Mouse (Mus musculus) macrophage (primary cell): ENCODE results near the gene Slc25a48. TPM values are rescaled to one million over a fixed set of nuclear protein-coding genes. Genes with fewer than 3 reads are reported as not detected.

Experiments
- H3K27ac ChIP-seq: fragments of 350-480 bp; formaldehyde crosslinking; 2 replicates; pipeline ENCODE4 v1.9.0; 2021
- H3K36me3 ChIP-seq: fragments of 350-480 bp; formaldehyde crosslinking; 2 replicates; pipeline ENCODE4 v1.9.0; 2021; ENCODE audit errors: inconsistent target
- H3K4me3 ChIP-seq: fragments of 350-480 bp; formaldehyde crosslinking; 2 replicates; pipeline ENCODE4 v1.9.0; 2021; ENCODE audit errors: inconsistent target
- H3K79me2 ChIP-seq: fragments of 350-480 bp; formaldehyde crosslinking; 2 replicates; pipeline ENCODE4 v1.9.0; 2021; ENCODE audit errors: inconsistent target
- WGBS: methylation state at CpG from one replicate; pipeline ENCODE4 v1.1.7; 2026; ENCODE audit warnings: inconsistent platforms; ENCODE audit not compliant: missing documents; 5-methylcytosine and 5-hydroxymethylcytosine counted together
- polyA plus RNA-seq: library from polyadenylated mRNA; stranded (reverse); fragments of 250-400 nt; gene quantifications from 3 replicates; pipeline ENCODE4 v1.2.4, GENCODE M21; 2018; ENCODE audit warnings: inconsistent platforms
- total RNA-seq, 78 experiments: library from RNA; depleted of rRNA; stranded (reverse); fragments of 250-400 nt; gene quantifications; 1 replicate in 9 of 78; 2 replicates in 24 of 78; 3 replicates in 43 of 78; 4 replicates in 2 of 78; pipeline ENCODE4 v1.2.4; 2018; ENCODE audit warnings: inconsistent platforms in 56 of 78

Slc25a48 gene
- total RNA-seq (2018; cell fraction: chromatin; rRNA removed) = not detected
- not detected for total RNA-seq (2018; cell fraction: cytosol; rRNA removed)
- not detected for total RNA-seq (2018; cell fraction: nucleus; rRNA removed)
- polyA plus RNA-seq = not detected in 3 replicates

- Histone ChIP-seq H3K27ac (no peak within 1 kb of the TSS), H3K4me3 (no peak within 1 kb of the TSS), H3K79me2 (no peaks in the 10 kb centered on the region), H3K36me3 (no peaks in the 10 kb centered on the region)
- 3% methylated on average over 50 of the region's 51 CpGs for WGBS
These were observed at the start of gene Slc25a48 for GRCm38 (mm10) chr13:56438211-56439075. Slc25a48 (plus strand) TSS chr13:56438355.

GRCm38 (mm10) chr13:56397572-56397971 is 40.6 kb upstream of the Slc25a48 start:
- H3K27ac ChIP-seq = no peak overlapping the region
- H3K4me3 ChIP-seq = no peak overlapping the region
- 79% methylated on average over 5 of the region's 5 CpGs for WGBS
- H3K79me2 ChIP-seq = no peaks in the 10 kb centered on the region
- no peaks in the 10 kb centered on the region for H3K36me3 ChIP-seq

- 95% methylated on average over 4 of the region's 4 CpGs for WGBS
- Histone ChIP-seq H3K27ac (no peak overlapping the region), H3K4me3 (no peak overlapping the region)
These were observed 37.0 kb upstream of the Slc25a48 start for GRCm38 (mm10) chr13:56401186-56401585.

GRCm38 (mm10) chr13:56403381-56404086 is 34.6 kb upstream of the Slc25a48 start:
- H3K27ac ChIP-seq = no peak overlapping the region
- H3K79me2 ChIP-seq = no peaks in the 10 kb centered on the region
- no peak overlapping the region for H3K4me3 ChIP-seq
- 93% methylated on average over 8 of the region's 8 CpGs for WGBS
- no peaks in the 10 kb centered on the region for H3K36me3 ChIP-seq

More at GRCm38 (mm10) chr13:56401186-56401585, 37.0 kb upstream of the Slc25a48 start:
- H3K79me2 ChIP-seq = no peaks in the 10 kb centered on the region
- no peaks in the 10 kb centered on the region for H3K36me3 ChIP-seq

- H3K4me3 ChIP-seq = no peak overlapping the region
- 88% methylated on average over 6 of the region's 6 CpGs for WGBS
These were observed 33.5 kb upstream of the Slc25a48 start for GRCm38 (mm10) chr13:56404511-56405140.

GRCm38 (mm10) chr13:56412286-56412873 is 25.8 kb upstream of the Slc25a48 start:
- H3K36me3 ChIP-seq = no peaks in the 10 kb centered on the region
- H3K4me3 ChIP-seq = no peak overlapping the region
- WGBS = 95% methylated on average over 9 of the region's 9 CpGs
- H3K27ac ChIP-seq = no peak overlapping the region
- no peaks in the 10 kb centered on the region for H3K79me2 ChIP-seq

More at GRCm38 (mm10) chr13:56404511-56405140, 33.5 kb upstream of the Slc25a48 start:
- no peaks in the 10 kb centered on the region for H3K79me2 ChIP-seq
- no peak overlapping the region for H3K27ac ChIP-seq
- H3K36me3 ChIP-seq = no peaks in the 10 kb centered on the region

- 88% methylated on average over 13 of the region's 13 CpGs for WGBS
- Histone ChIP-seq H3K4me3 (no peak overlapping the region), H3K27ac (no peak overlapping the region), H3K79me2 (no peaks in the 10 kb centered on the region), H3K36me3 (no peaks in the 10 kb centered on the region)
These were observed 19.3 kb upstream of the Slc25a48 start for GRCm38 (mm10) chr13:56418685-56419483.

- Histone ChIP-seq H3K36me3 (no peaks in the 10 kb centered on the region), H3K4me3 (no peak overlapping the region), H3K79me2 (no peaks in the 10 kb centered on the region), H3K27ac (no peak overlapping the region)
- WGBS = 82% methylated on average over 6 of the region's 6 CpGs
These were observed 18.6 kb upstream of the Slc25a48 start for GRCm38 (mm10) chr13:56419538-56419937.

- Histone ChIP-seq H3K79me2 (no peaks in the 10 kb centered on the region), H3K4me3 (no peak overlapping the region), H3K36me3 (no peaks in the 10 kb centered on the region), H3K27ac (no peak overlapping the region)
- 24% methylated on average over 16 of the region's 16 CpGs for WGBS
These were observed 16.0 kb upstream of the Slc25a48 start for GRCm38 (mm10) chr13:56422072-56422723.

- whole genome bisulfite sequencing = 58% methylated on average over 7 of the region's 7 CpGs
- no peaks in the 10 kb centered on the region for H3K79me2 ChIP-seq
- H3K27ac ChIP-seq = no peak overlapping the region
- H3K36me3 ChIP-seq = no peaks in the 10 kb centered on the region
- H3K4me3 ChIP-seq = no peak overlapping the region
These were observed 12.2 kb upstream of the Slc25a48 start for GRCm38 (mm10) chr13:56425931-56426330.

- H3K79me2 ChIP-seq = no peaks in the 10 kb centered on the region
- no peaks in the 10 kb centered on the region for H3K36me3 ChIP-seq
- no peak within 1 kb of the TSS for H3K4me3 ChIP-seq
- no peak within 1 kb of the TSS for H3K27ac ChIP-seq
- WGBS = 88% methylated on average over 4 of the region's 4 CpGs
These were observed 11.8 kb upstream of the Slc25a48 start, which contains the start of gene Gm3045 for GRCm38 (mm10) chr13:56426365-56426764. Gm3045 (plus strand) TSS chr13:56426594.

GRCm38 (mm10) chr13:56428724-56429500 is 9.2 kb upstream of the Slc25a48 start:
- WGBS = 35% methylated on average over 16 of the region's 16 CpGs
- no peaks in the 10 kb centered on the region for H3K36me3 ChIP-seq
- no peak overlapping the region for H3K4me3 ChIP-seq
- H3K27ac ChIP-seq = no peak overlapping the region
- no peaks in the 10 kb centered on the region for H3K79me2 ChIP-seq
